Mouse (Mus musculus) layer of hippocampus, adult 2 months (tissue): ENCODE data around the gene A1cf. TPM values are rescaled to one million over a fixed set of nuclear protein-coding genes. Genes with fewer than 3 reads are reported as not detected.
A peak's percentile ranks its signal among the peaks of the same experiment; 100 is the strongest.

ENCODE experiments used
- DNase-seq, 2 experiments: peaks; one replicate each; pipeline ENCODE4 v3.0.0; 2022; ENCODE audit warnings: low spot score in 2 of 2
- H3K27ac ChIP-seq: fragments of 200-600 bp; 2 replicates; pipeline ENCODE4 v1.8.1; 2022
- H3K4me3 ChIP-seq: fragments of 200-600 bp; 2 replicates; pipeline ENCODE4 v1.8.1; 2022; ENCODE audit warnings: mild to moderate bottlenecking
- CTCF ChIP-seq: fragments of 200-600 bp; conservative IDR thresholded peaks from 2 replicates; pipeline ENCODE4 v1.8.1; 2022; ENCODE audit warnings: antibody characterized with exemption, mild to moderate bottlenecking, moderate library complexity
- long read RNA-seq, 2 experiments: library from polyadenylated mRNA; stranded (forward); transcript quantifications; one replicate each; pipeline ENCODE4 v2.0.0; 2021; ENCODE audit warnings: borderline mapping rate in 2 of 2
- total RNA-seq, 2 experiments: library from RNA; stranded (reverse); gene quantifications; 2 replicates each; pipeline ENCODE4 v1.2.3; 2021

Gene A1cf
- total RNA-seq: not detected
- long read RNA-seq, experiment 1: 0 reads
- long read RNA-seq, experiment 2: 0 reads

DNA sequence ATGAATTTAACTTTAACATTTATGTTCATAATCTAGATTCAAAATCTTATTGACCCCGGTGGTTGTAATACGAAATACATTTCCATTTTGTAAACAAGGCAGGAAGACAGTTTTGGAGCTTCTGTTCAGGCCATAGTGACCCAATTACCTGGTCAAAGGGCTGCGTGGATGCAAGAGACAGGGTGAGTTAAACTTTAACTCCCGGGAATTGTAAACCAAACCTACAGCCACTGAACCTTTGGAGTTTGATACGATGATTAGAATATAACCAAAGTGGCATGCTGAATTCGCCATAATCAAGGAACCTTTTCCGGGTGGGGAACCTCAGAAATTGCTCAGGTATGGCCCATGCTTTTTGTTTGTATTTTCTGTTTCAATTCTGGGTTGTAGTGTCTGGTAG is at the start of gene A1cf:
A1cf (plus strand) TSS at position 244 of the 400 bp plus-strand sequence.
- no peak within 1 kb of the TSS for H3K4me3 ChIP-seq
- no peak within 1 kb of the TSS for H3K27ac ChIP-seq
- DNase-seq: no peak
- no peak for TF ChIP-seq CTCF

GRCm38 (mm10) chr19:31834250-31834649 is 34.3 kb upstream of the A1cf start:
- DNase-seq: no peak
- no peak overlapping the region for H3K4me3 ChIP-seq
- TF ChIP-seq CTCF: no peak
- no peak overlapping the region for H3K27ac ChIP-seq

DNA sequence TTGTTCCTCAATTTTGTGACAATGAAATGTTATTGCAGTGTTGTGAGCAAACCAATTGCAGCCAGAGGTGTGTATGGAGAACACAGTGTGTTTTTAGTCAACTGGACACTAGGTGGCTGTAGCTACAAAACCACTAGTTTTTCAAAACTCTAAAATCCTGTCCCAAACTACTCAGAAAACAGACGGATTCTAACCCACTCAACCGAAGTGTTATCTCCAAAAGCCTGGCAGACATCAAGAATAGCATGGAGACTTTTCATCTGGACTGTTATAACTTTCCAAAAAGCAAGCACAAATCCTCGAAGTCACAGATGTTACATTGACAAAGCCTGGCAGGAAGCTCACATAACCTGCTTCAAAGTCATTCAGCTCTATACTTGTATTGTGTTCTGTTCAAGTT is 6.7 kb upstream of the A1cf start:
- Histone ChIP-seq H3K4me3 (no peak overlapping the region), H3K27ac (no peak overlapping the region)
- DNase-seq: peak; percentile 18 to 32
- peak; percentile 63 for TF ChIP-seq CTCF

DNA sequence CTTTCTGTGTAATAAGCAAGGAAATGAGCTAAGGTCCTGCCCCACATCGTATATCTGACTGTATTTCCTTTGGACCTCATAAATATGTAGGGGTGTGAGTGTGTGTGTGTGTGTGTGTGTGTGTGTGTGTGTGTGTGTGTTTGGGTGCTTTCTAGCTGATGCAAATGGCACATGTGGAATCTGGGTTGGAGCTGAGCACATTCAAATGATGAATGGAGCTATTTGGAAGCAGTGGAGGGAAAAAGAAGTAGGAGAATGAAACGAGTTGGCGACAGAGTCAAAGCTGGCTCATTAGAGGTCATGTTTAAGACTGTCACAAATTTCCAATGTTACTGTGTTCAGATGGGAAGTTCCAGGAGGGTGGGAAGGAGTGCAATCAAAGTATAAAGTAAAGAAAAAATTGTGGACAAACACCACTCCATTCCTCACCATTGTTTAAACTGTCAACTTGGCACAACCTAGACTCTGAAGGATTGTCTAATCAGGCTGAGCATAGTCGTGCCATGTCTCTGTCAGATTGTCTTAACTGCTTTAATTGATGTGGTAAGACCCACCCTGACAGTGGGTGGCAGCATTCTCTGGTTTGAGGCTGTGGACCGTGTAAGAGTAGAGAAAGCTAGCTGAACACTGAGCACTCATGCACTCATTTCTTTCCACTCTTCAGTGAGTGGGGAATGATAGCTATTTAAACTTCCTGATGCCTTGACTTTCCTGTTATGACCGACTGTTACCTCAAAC is 5.9 kb upstream of the A1cf start:
- TF ChIP-seq CTCF: no peak
- no peak for DNase-seq
- Histone ChIP-seq H3K4me3 (no peak overlapping the region), H3K27ac (no peak overlapping the region)

- TF ChIP-seq CTCF: no peak
- DNase-seq: no peak
- Histone ChIP-seq H3K27ac (no peak overlapping the region), H3K4me3 (no peak overlapping the region)
Observed at GRCm38 (mm10) chr19:31865451-31865850, 3.1 kb upstream of the A1cf start.

GRCm38 (mm10) chr19:31868076-31868475 is 488 bp upstream of the A1cf start:
- Histone ChIP-seq H3K4me3 (no peak overlapping the region), H3K27ac (no peak overlapping the region)
- TF ChIP-seq CTCF: no peak
- no peak for DNase-seq

- TF ChIP-seq CTCF: no peak
- H3K27ac ChIP-seq: no peak overlapping the region
- DNase-seq: no peak
- no peak overlapping the region for H3K4me3 ChIP-seq
Observed at GRCm38 (mm10) chr19:31868971-31869370, 407 bp downstream of the A1cf start.

DNA sequence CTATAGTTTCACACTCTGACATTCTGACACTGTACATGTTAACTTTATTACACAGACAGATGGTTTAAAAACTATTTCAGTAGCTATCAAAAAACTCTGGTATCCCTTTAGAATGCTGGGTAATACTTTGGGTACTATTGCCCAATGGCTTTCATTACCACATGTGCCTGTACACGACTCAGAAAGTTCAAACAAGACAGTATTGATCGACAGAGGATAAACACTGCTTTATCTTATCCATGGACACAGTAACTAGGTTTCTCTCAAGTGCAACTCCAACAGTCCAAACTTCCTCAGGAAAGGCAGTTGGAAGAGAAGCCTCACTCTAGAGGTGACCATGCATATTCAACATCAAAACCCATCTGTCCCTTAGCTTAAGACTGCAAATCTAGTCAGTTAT is 2.8 kb downstream of the A1cf start:
- Histone ChIP-seq H3K27ac (no peak overlapping the region), H3K4me3 (no peak overlapping the region)
- no peak for DNase-seq
- TF ChIP-seq CTCF: no peak

GRCm38 (mm10) chr19:31877968-31878367 is 9.4 kb downstream of the A1cf start:
- DNase-seq: no peak
- no peak overlapping the region for H3K4me3 ChIP-seq
- no peak overlapping the region for H3K27ac ChIP-seq
- no peak for TF ChIP-seq CTCF

DNA sequence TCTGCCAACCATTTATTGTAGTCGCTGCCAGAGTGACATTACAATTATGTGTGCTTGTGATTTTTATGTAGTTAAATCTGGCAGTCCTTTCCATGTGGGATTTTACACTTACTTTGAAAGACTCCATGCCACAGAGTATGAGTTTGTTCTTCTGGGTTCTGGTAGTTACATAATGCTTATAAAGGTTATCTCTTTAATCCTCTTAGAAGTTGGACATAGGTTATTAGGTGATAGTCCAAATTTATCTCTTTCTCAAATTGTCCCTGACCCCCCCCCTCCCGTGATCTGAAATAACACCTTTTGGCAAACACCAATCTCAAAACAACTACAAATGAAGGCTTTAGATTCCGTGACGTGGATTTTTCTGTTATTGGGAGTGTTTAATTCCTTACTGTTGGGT is 16.0 kb downstream of the A1cf start:
- TF ChIP-seq CTCF: no peak
- Histone ChIP-seq H3K27ac (no peak overlapping the region), H3K4me3 (no peak overlapping the region)
- DNase-seq: no peak

DNA sequence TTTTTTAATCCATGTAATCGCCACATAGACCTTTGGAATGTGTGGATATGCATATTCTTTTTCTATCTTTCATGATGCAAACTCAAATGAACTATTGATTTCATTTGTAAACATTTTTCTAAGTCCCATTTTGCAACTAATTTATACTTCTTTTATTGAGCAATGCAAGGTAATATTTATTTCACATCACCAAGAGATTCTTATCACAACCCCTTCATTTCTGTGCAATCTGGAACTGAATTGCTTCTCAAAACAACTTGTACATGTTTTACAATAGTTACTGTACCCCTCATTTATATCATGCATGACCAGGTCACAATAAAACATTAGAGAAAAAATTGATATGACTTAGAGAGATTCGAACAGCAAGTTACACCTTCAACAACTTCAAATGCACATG is 18.7 kb downstream of the A1cf start:
- TF ChIP-seq CTCF: no peak
- no peak for DNase-seq
- Histone ChIP-seq H3K4me3 (no peak overlapping the region), H3K27ac (no peak overlapping the region)

- DNase-seq: no peak
- Histone ChIP-seq H3K4me3 (no peak overlapping the region), H3K27ac (no peak overlapping the region)
- no peak for TF ChIP-seq CTCF
Observed at GRCm38 (mm10) chr19:31889988-31890387, 21.4 kb downstream of the A1cf start.

DNA sequence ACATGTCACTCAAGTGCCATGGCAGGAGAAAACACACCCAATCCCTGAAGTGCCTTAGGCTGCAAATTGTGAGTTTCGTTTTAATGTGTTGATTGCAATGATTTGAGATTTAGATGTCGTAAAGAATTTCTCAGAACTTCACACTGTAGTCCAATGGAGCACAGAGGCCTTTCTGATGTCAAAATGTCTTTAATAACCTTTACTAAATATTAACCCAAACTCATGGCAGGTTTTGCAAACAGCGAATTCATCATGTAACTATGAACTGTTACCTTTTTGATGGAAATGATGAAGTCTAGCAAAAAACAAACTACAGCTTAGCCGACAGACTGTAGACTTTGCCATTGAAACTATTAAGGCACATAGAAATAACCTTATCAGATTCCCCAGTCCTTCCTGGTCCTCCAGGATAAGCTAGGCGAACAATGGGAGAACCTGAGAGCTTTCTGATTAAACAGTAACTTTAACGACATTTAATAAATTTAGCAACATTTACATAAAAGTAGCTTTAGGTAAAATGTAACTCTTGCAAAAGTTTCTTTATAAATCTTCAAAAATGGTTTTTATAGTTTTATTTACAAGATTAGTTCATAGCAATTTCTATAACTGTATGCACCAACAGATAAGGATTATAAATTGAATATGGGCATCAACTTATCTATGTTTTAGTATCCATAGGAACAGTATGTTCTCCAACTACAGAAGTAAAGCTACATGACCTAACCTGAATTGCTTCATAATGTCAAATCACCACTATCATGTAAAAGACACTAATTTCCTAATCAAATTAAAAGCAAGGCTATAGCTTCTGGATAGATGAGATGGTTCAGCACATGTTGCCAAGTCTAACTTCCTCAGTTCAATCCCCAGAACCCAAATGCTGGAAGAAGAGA is 22.7 kb downstream of the A1cf start:
- no peak for DNase-seq
- no peak overlapping the region for H3K4me3 ChIP-seq
- no peak for TF ChIP-seq CTCF
- no peak overlapping the region for H3K27ac ChIP-seq
